Mouse (Mus musculus) lung, postnatal 0 days (tissue): ENCODE measurements at regions not wholly inside any gene's neighbourhood (a gene's known extent, or its start where the extent isn't known, plus 50 kb on each side); places are given as distances from the start of the nearest gene placed in this dataset.
A peak's percentile ranks its signal among the peaks of the same experiment; 100 is the strongest.

Source experiments
- ATAC-seq: fragments of 200-750 bp; cut with Nextera tagmentation; 2 replicates; pipeline ENCODE4 v1.8.0; 2017; ENCODE audit warnings: moderate library complexity
- DNase-seq: peaks from one replicate; pipeline ENCODE4 v3.0.0-alpha.2; 2016; ENCODE audit warnings: low spot score
- H3K27ac ChIP-seq: fragments of 300-500 bp; sonication (generic); 2 replicates; pipeline ENCODE4 v1.5.1; 2014; ENCODE audit warnings: antibody characterized with exemption, mild to moderate bottlenecking, low read length, mixed read lengths
- H3K27me3 ChIP-seq: fragments of 300-500 bp; sonication (generic); replicated peaks from 2 replicates; pipeline ENCODE4 v1.6.1; 2014; ENCODE audit warnings: low read length, mixed read lengths; ENCODE audit not compliant: insufficient read depth
- H3K36me3 ChIP-seq: fragments of 300-500 bp; sonication (generic); 2 replicates; pipeline ENCODE4 v1.6.1; 2014; ENCODE audit warnings: low read length, mixed read lengths; ENCODE audit not compliant: insufficient read depth
- H3K4me1 ChIP-seq: fragments of 300-500 bp; sonication (generic); 2 replicates; pipeline ENCODE4 v1.6.1; 2014; ENCODE audit warnings: antibody characterized with exemption, low read depth, low read length, mixed read lengths; ENCODE audit not compliant: insufficient read depth
- H3K4me2 ChIP-seq: fragments of 300-500 bp; sonication (generic); replicated peaks from 2 replicates; pipeline ENCODE4 v1.6.1; 2014; ENCODE audit warnings: low read depth, mild to moderate bottlenecking, low read length, moderate library complexity, mixed read lengths
- H3K4me3 ChIP-seq: fragments of 300-500 bp; sonication (generic); 2 replicates; pipeline ENCODE4 v1.5.1; 2014; ENCODE audit warnings: low read depth, low read length
- H3K9ac ChIP-seq: fragments of 300-500 bp; sonication (generic); replicated peaks from 2 replicates; pipeline ENCODE4 v1.6.1; 2014; ENCODE audit warnings: low read depth, mild to moderate bottlenecking
- H3K9me3 ChIP-seq: fragments of 300-500 bp; sonication (generic); 2 replicates; pipeline ENCODE4 v1.6.1; 2016; ENCODE audit warnings: low read length, mixed read lengths
- CTCF ChIP-seq: IDR thresholded peaks from 2 replicates; pipeline ENCODE4 v1.5.1; 2016; ENCODE audit warnings: antibody characterized with exemption, mild to moderate bottlenecking
- EP300 ChIP-seq: IDR thresholded peaks from 2 replicates; pipeline ENCODE4 v1.6.1; 2016; ENCODE audit warnings: antibody characterized with exemption, mild to moderate bottlenecking, control low read depth
- WGBS: fragments of 180-500 bp; shearing (Covaris S2); extraction: QIAGEN DNeasy Blood & Tissue Kit; methylation state at CpG from one replicate; pipeline ENCODE4 v1.1.7; 2014; 5-methylcytosine and 5-hydroxymethylcytosine counted together

DNA sequence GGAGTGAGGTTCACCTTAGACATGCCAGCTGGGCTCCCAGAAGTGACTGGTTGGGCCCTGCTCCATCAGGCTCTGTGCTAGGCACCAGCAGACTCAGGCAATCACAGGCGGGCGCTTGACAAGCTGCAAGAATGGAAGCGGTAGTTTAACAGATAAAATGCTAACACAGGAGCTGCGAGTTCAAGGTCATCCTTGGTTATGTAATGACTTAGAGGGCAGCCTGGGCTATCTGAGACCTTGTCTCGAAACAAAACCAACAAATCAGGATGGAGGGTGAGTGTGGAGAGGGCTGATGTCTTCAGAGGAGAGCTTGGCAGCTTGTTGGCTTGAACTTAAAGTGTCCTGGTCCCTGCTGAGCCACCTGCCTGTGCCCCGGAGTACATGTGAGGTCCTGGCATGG is 107.6 kb downstream of the Vegfa start:
- no peak overlapping the region for H3K4me3 ChIP-seq
- H3K4me1 ChIP-seq: no peaks in the 10 kb centered on the region
- 83% methylated on average over 6 of the region's 6 CpGs for WGBS
- no peaks in the 10 kb centered on the region for H3K27me3 ChIP-seq
- TF ChIP-seq CTCF: no peak
- no peak for TF ChIP-seq EP300
- no peak overlapping the region for H3K4me2 ChIP-seq
- no peak for DNase-seq
- no peak overlapping the region for H3K9ac ChIP-seq
- no peak for ATAC-seq
- H3K36me3 ChIP-seq: no peaks in the 10 kb centered on the region
- H3K27ac ChIP-seq: no peak overlapping the region
- H3K9me3 ChIP-seq: no peaks in the 10 kb centered on the region

DNA sequence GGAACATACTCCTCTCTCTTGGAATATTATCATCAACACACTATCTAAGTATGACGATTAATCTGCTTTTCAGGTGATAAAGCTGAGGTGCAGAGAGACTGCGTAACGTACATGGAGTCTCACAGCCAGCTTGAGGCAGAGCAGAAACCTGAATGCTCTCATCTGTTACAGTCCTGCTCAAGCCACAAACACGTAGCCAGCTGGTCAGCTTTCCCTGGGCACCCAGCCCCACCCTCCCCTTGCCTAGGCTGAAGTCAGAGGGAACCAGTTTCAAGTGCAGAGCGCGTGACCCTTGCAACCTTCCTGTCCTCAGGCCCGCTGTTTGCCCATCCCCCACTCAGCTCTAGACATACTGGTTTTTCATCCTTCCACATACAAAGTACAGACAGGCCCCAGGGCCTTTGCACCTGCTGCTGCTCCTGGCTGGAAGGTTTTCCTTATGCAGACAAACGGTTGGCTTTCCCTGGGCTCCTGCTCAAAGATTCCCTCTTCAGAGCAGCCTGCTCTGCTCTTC is 108.9 kb downstream of the Vegfa start:
- Histone ChIP-seq H3K36me3 (no peaks in the 10 kb centered on the region), H3K9me3 (no peaks in the 10 kb centered on the region), H3K27me3 (no peaks in the 10 kb centered on the region), H3K4me1 (no peaks in the 10 kb centered on the region), H3K4me3 (no peak overlapping the region), H3K4me2 (no peak overlapping the region), H3K9ac (no peak overlapping the region), H3K27ac (no peak overlapping the region)
- TF ChIP-seq CTCF (no peak), EP300 (no peak)
- WGBS: 63% methylated on average over 8 of the region's 8 CpGs
- no peak for DNase-seq
- peak; percentile 17; the same call in 1 of the 2 replicates for ATAC-seq

DNA sequence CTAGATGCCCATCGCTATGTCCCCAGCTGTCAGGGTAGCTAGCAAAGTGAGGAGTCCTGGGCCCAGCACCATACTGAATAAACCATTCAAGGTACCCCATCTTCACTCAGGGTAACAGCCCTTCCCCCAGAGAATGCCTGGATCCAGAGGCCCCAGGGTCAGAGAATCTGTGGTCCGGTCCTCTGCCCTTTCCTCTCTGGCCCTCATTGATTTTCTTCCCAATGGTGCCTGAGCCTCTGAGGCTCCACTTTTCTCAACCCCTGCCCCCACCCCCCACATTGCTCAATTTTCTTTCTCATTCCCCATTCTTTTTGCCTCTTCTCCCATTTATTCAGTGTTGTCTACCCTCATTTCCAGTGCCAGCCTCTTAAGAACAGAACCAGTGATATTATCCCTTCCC is 114.5 kb downstream of the Vegfa start:
- WGBS: 100% methylated on average over 2 of the region's 2 CpGs
- ATAC-seq: no peak

DNA sequence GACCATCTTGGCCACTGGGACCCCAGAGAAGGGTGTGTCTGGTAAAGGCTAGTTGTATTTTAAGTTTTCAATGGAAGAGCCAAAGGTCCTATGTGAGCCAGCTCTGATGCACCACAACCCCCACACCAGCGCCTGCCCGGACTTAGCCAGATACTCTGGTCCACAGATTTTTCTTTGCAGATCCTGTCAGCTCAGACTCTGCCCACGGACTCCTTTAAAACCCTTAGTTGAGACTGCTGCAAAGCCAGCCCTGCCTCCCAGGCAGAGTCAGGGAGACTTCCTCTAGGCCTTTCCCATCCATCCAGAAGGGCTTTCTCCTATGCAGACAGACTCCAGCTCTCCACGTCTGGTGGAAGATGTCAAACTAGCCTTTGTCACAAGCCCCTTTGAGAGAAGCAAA is 115.2 kb downstream of the Vegfa start:
- WGBS: 75% methylated on average over 4 of the region's 4 CpGs
- DNase-seq (no peak), ATAC-seq (no peak)
- TF ChIP-seq EP300 (no peak), CTCF (no peak)
- Histone ChIP-seq H3K27me3 (no peaks in the 10 kb centered on the region), H3K27ac (no peak overlapping the region), H3K36me3 (no peaks in the 10 kb centered on the region), H3K4me2 (no peak overlapping the region), H3K9me3 (no peaks in the 10 kb centered on the region), H3K9ac (no peak overlapping the region), H3K4me3 (no peak overlapping the region), H3K4me1 (no peaks in the 10 kb centered on the region)

More for the DNA sequence above, 114.5 kb downstream of the Vegfa start:
- no peak overlapping the region for H3K4me2 ChIP-seq
- H3K27ac ChIP-seq: no peak overlapping the region
- TF ChIP-seq EP300: no peak
- TF ChIP-seq CTCF: no peak
- no peaks in the 10 kb centered on the region for H3K4me1 ChIP-seq
- no peaks in the 10 kb centered on the region for H3K9me3 ChIP-seq
- no peaks in the 10 kb centered on the region for H3K36me3 ChIP-seq
- H3K9ac ChIP-seq: no peak overlapping the region
- no peak for DNase-seq
- H3K27me3 ChIP-seq: no peaks in the 10 kb centered on the region
- H3K4me3 ChIP-seq: no peak overlapping the region

- Histone ChIP-seq H3K4me2 (no peak overlapping the region), H3K4me1 (no peaks in the 10 kb centered on the region), H3K27me3 (no peaks in the 10 kb centered on the region), H3K27ac (no peak overlapping the region), H3K9me3 (no peaks in the 10 kb centered on the region), H3K36me3 (no peaks in the 10 kb centered on the region), H3K9ac (no peak overlapping the region), H3K4me3 (no peak overlapping the region)
- ATAC-seq: no peak
- TF ChIP-seq EP300 (no peak), CTCF (no peak)
- 84% methylated on average over 9 of the region's 9 CpGs for WGBS
- no peak for DNase-seq
Observed at GRCm38 (mm10) chr17:45914706-45915240, 117.4 kb downstream of the Vegfa start.

DNA sequence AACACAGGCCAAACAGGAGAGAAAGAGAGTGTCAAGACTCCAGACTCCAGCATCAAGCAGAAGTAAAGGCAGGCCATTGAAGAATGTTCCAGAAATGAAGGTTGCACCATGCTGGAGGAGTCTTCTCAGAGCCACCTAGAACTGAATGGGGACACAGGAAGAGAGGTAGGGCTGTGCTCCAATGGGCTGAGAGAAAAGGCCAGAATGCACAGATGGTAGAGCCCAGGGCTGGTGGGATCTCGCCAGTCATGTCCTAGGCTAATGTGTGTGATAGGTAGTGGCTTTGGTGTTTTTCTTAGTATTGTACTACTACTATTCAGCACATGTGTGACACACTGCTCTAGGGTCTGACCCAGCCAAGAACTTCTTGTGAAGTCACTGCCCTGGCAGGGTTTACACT is 117.9 kb downstream of the Vegfa start:
- H3K4me1 ChIP-seq: no peaks in the 10 kb centered on the region
- WGBS: 90% methylated on average over 1 of the region's 1 CpGs
- TF ChIP-seq EP300: no peak
- TF ChIP-seq CTCF: no peak
- DNase-seq: no peak
- H3K27me3 ChIP-seq: no peaks in the 10 kb centered on the region
- H3K36me3 ChIP-seq: no peaks in the 10 kb centered on the region
- H3K9ac ChIP-seq: no peak overlapping the region
- no peak overlapping the region for H3K4me2 ChIP-seq
- H3K9me3 ChIP-seq: no peaks in the 10 kb centered on the region
- H3K4me3 ChIP-seq: no peak overlapping the region
- ATAC-seq: no peak
- no peak overlapping the region for H3K27ac ChIP-seq

- ATAC-seq (no peak), DNase-seq (no peak)
- no peak overlapping the region for H3K4me3 ChIP-seq
- H3K9ac ChIP-seq: no peak overlapping the region
- H3K9me3 ChIP-seq: no peaks in the 10 kb centered on the region
- no peak for TF ChIP-seq EP300
- no peak for TF ChIP-seq CTCF
- no peaks in the 10 kb centered on the region for H3K4me1 ChIP-seq
- no peak overlapping the region for H3K4me2 ChIP-seq
- WGBS: 90% methylated on average over 4 of the region's 4 CpGs
- no peaks in the 10 kb centered on the region for H3K27me3 ChIP-seq
- no peak overlapping the region for H3K27ac ChIP-seq
- no peaks in the 10 kb centered on the region for H3K36me3 ChIP-seq
Observed at GRCm38 (mm10) chr17:45913671-45914070, 118.5 kb downstream of the Vegfa start.
